Mouse (Mus musculus) heart, adult 9 months (tissue): ENCODE measurements at regions not wholly inside any gene's neighbourhood (a gene's known extent, or its start where the extent isn't known, plus 50 kb on each side); places are given as distances from the start of the nearest gene placed in this dataset.

ENCODE experiments used
- DNase-seq, 2 experiments: peaks; one replicate each; pipeline ENCODE4 v3.0.0; 2022; ENCODE audit warnings: low spot score in 2 of 2

- DNase-seq, result peak in 1 of 2 experiments; percentile 26
Observed at GRCm38 (mm10) chr5:90164434-90164833, 59.4 kb downstream of the Cox18 start.

- DNase-seq, result no peak
Observed at GRCm38 (mm10) chr5:90163033-90163859, 60.6 kb downstream of the Cox18 start.

- no peak for DNase-seq
Observed at GRCm38 (mm10) chr5:90160281-90160680, 63.5 kb downstream of the Cox18 start.

GRCm38 (mm10) chr5:90156522-90156921, 67.3 kb downstream of the Cox18 start:
- no peak for DNase-seq

GRCm38 (mm10) chr5:90149611-90150532, 73.9 kb downstream of the Cox18 start:
- DNase-seq, result no peak

- DNase-seq, result peak in 1 of 2 experiments; percentile 6
Observed at GRCm38 (mm10) chr5:90135971-90136370, 87.8 kb downstream of the Cox18 start.

GRCm38 (mm10) chr5:90107036-90107435, 116.8 kb downstream of the Cox18 start:
- peak; percentile 30 to 34 for DNase-seq

GRCm38 (mm10) chr5:90104672-90105071, 119.1 kb downstream of the Cox18 start:
- DNase-seq, result peak in 1 of 2 experiments; percentile 15

- DNase-seq, result no peak
Observed at GRCm38 (mm10) chr5:90088541-90088940, 135.3 kb downstream of the Cox18 start.

- DNase-seq, result peak in 1 of 2 experiments; percentile 25
Observed at GRCm38 (mm10) chr5:90086491-90086890, 137.3 kb downstream of the Cox18 start.

GRCm38 (mm10) chr5:90077025-90077536, 146.7 kb downstream of the Cox18 start:
- DNase-seq, result no peak

GRCm38 (mm10) chr5:90075629-90076349, 148.0 kb downstream of the Cox18 start:
- peak; percentile 63 to 64 for DNase-seq

- no peak for DNase-seq
Observed at GRCm38 (mm10) chr5:90071806-90072205, 152.0 kb downstream of the Cox18 start.

- no peak for DNase-seq
Observed at GRCm38 (mm10) chr5:90068601-90069000, 155.2 kb downstream of the Cox18 start.

- DNase-seq, result no peak
Observed at GRCm38 (mm10) chr5:90067817-90068216, 156.0 kb downstream of the Cox18 start.

- DNase-seq, result peak; percentile 15 to 17
Observed at GRCm38 (mm10) chr5:90065884-90066615, 157.8 kb downstream of the Cox18 start.

GRCm38 (mm10) chr5:90055686-90056085, 168.1 kb downstream of the Cox18 start:
- no peak for DNase-seq

GRCm38 (mm10) chr5:90052516-90052915, 169.4 kb upstream of the Adamts3 start:
- DNase-seq, result no peak

GRCm38 (mm10) chr5:90049856-90050255, 166.7 kb upstream of the Adamts3 start:
- DNase-seq, result no peak

- DNase-seq, result no peak
Observed at GRCm38 (mm10) chr5:90042781-90043180, 159.6 kb upstream of the Adamts3 start.

- peak; percentile 47 to 58 for DNase-seq
Observed at GRCm38 (mm10) chr5:90033103-90033502, 150.0 kb upstream of the Adamts3 start.
